Mouse (Mus musculus) testis, postnatal 14 days (tissue): ENCODE measurements around the gene Pdzd7.
A peak's percentile ranks its signal among the peaks of the same experiment; 100 is the strongest.

Experiments
- DNase-seq: peaks from one replicate; pipeline ENCODE4 v3.0.0; 2021; ENCODE audit warnings: low spot score

The Pdzd7 gene

DNA sequence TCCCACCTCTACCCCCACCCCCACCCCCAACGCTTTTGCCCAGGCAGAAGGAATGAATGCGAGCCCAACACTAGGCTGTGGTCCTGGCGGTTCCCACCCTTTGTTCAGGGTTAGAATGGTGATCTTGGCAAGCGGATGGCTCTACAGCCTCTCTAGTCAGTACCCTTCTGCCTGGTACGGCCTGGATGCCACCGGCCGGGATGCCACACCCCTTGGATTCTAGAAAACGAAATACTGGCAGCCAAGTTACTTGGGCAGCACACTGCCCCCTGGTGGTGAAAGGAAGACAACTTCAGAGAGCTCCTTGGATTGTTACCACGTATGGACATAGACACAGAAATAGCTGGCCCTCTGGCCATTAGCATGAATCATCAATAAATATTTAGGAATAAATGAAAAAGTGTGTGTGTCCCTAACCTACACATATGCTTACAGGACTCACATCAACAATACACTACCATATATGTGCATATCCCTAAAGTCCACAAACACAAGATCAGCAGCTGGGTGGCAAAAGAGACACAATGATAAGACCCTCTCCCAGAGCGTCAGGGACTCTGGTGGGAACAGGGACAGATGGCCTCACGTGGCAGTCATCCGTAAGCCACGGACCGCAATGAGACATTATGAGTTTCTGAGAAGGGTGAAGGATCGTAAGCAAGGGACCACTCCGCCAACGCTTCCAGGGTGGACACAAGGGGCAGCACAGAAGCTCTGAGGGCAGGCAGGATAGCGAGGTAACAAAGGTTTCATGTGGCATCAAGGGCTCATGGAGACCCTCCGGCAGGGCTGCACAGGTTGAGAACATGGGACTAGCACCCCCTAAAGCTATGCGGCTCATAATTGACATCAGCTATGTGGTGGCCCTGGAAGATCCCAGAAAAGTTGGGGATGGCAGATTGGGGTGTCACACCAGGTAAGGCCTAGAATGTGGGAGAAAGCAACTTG, 14.5 kb downstream of the Pdzd7 start:
- DNase-seq, result peak; percentile 78

DNA sequence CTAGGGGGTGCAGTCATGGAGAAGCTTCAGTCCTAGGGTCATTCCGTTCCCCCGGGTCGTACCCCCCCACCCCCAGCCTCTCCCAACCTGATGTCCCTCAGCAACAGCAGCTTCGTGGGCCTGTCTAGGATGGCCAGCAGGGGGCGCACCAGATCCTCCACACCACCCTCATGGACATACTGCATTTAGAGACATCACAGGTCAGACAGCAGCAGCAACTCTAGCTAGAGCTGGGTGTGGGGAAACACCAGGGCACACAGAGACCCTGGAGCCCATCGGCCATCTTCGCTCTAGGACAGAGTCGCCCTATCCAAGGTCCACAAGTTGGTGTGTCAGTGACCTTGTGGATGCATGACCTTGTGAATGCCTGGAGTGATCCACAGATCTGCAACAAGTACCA, 15.4 kb downstream of the Pdzd7 start:
- DNase-seq, result no peak

GRCm38 (mm10) chr19:45029571-45029970, 15.9 kb downstream of the Pdzd7 start:
- DNase-seq, result no peak

DNA sequence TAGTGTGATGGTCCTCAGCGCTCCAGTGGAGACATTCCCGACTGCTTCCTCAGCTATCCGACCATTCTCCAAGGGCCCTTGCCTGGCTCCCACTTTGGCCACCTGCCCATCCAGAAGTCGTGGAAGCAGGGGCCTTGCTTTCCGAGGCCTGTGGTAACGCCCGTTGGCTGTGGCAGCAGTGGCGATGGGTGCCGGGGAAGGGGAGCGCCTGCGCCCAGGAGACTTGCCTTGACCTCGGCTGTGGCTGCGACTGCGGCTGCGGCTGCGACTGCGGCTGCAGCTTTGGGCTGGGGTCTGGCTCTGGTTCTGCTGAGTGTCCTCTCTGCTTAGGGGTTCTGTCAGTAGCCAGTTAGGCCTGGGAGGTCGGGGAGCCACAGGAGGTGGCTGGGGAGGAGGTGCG, 16.8 kb downstream of the Pdzd7 start:
- DNase-seq, result no peak

DNA sequence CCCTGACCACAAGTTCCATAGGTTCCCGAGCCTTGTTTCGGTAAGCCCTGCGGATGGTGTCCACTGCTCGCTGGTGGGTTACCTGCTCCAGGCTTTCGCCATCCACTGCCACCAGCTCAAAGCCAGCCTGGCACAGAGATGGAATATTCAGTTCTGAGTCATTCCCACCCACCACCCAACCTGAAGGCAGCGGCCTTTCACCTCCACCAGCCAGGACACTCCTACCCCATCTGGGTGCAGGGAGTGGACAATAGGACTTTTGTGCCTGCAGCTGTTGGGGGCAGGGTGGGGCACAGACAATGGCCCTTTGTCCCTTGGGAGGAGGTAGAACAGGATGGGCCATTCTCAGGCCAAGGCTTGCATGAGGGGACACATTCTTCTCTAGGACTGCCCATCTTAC, 17.7 kb downstream of the Pdzd7 start:
- DNase-seq, result peak; percentile 76

DNA sequence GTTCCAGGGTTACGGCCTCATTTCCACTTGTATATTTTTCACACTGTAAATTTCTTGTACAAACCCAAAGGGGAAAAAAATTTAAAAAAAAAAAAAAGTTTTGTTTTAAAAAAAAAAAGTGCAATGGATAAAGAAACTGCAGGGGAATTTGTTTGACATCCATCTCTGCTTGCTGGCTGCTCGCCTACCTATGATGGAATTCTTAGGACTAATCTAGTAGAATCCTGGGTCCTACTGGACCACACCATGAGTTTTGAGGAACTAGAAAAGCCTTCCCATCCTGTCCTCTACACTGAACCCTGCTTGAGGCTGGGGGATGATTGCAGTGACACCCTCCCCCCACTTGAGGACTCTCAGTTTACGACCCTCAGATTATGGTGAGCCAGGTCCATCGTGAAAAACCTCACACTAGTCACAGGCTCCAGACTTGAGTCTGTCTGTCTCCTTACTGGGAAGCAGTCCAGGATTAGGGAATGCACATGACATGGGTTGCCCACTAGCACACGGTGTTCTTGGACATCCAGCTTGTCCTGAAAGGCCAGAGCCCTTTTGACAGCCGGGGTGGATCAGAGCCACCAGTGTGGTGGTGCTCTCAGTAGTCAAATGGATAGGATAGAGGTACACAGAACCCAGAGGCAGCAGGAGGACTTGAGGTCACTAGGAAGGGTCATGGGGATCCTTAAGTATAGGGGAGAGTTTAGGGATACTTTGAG, 18.4 kb downstream of the Pdzd7 start:
- no peak for DNase-seq

DNA sequence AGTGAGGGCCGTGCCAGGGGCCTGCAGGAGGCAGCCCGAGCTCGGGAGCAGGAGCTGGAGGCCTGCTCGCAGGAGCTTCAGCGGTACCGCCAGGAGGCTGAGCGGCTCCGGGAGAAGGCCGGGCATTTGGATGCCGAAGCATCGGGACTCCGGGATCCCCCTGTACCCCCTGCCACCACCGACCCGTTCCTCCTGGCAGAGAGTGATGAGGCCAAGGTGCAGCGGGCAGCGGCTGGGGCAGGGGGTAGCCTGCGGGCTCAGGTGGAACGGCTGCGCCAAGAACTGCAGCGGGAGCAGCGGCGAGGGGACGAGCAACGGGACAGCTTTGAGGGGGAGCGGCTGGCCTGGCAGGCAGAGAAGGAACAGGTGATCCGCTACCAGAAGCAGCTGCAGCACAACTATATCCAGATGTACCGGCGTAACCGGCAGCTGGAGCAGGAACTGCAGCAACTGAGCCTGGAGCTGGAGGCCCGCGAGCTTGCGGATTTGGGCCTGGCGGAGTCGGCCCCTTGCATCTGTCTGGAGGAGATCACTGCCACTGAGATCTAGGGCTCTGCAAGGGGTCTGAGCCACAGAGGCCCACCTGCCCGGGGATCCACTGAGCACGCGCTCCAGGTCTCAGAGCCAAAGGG, 19.5 kb downstream of the Pdzd7 start:
- DNase-seq, result no peak

GRCm38 (mm10) chr19:45024775-45025174, 20.7 kb downstream of the Pdzd7 start:
- no peak for DNase-seq

DNA sequence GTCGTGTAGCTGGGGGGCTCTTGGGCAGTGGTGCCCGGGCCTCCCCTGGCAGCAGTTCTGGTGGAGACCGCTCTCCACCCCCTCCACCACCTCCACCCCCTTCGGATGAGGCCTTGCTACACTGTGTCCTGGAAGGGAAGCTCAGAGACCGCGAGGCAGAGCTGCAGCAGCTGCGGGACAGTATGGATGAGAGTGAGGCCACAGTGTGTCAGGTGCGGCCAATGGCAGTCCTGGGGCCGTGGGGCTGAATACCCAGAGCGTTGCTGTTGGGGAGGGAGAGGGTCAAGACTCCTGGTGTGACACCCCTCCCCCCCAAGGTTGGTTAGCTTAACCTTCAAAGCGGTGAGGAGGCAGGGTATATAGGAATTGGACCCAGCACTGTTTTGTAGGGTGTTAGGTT, 21.5 kb downstream of the Pdzd7 start:
- DNase-seq, result peak; percentile 67

GRCm38 (mm10) chr19:45021362-45021761, 24.2 kb downstream of the Pdzd7 start:
- DNase-seq, result no peak

DNA sequence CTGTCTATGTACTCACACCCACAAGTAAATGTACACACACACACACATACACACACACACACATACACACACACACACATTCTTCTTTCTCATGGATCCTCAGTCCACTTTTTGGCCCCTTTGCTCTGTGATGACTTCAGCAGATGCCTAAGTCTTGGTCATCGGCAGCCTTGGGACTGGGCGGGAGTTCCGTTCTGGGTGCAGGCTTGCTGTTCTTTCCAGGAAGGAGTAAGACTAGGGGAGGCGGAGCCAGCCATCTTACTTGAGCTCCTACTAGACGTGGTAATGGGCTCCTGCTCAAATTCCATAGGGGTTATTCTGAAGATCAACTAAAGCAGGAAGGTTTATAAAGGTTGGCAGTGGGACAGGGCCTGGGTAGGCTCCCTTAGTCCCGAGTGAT, 25.2 kb downstream of the Pdzd7 start:
- no peak for DNase-seq

GRCm38 (mm10) chr19:45018351-45018831, 27.1 kb downstream of the Pdzd7 start:
- DNase-seq, result no peak

DNA sequence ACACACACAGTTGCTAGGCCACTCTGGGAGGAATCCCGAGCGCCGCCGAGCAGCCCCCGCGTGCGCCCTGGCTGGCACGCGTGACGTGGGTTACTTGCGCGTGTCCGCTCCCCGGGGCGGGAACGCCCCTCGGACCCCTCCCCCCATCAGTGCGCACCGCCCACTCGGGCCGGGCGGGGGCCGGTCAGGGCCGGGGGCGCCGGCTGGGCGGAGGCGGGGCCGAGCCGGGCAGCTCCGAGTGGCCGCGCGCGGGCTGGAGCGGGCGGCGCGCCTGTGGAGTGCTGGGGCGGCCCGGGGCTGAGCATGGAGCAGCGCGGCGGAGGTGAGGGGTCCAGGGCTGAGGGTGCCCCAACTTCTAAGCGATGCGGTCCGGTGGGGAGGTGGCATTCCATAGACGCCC, 27.6 kb downstream of the Pdzd7 start:
- DNase-seq, result peak; percentile 85

GRCm38 (mm10) chr19:45017216-45017771, 28.2 kb downstream of the Pdzd7 start:
- peak; percentile 83 for DNase-seq

- DNase-seq, result peak; percentile 84
These were observed 28.9 kb downstream of the Pdzd7 start for GRCm38 (mm10) chr19:45016341-45017215.

GRCm38 (mm10) chr19:45015518-45016281, 29.8 kb downstream of the Pdzd7 start:
- peak; percentile 67 for DNase-seq

- DNase-seq, result no peak
These were observed 30.5 kb downstream of the Pdzd7 start for GRCm38 (mm10) chr19:45014981-45015402.

DNA sequence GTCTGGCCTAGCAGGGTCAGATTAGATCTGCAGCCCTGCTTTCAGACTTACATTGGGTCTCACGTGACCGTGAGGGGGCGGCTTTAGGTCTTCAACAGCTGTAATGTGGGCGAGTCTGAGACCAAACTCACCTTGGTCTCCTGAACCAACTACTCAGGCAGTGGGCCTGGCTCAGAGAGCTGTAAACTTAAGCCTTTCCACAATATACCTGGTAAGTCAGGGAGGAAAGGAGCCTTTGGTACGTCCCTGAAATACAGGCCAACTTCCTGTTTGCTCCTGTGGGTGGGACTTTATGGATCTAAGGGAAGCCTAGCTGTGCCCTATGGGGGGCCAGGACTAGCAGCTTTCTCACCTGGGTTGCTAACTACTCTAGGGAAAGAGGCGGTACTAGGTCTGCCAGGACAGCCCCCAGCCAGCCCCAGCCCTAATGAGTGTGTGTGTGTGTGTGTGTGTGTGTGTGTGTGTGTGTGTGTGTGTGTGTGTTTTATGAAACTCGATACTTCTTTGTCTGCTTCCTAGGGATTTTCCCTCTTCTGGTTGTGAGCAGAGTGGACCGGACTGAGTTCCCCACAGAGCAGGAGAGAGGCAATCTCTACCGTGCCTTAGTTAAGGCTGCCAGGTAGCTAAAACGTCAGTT, 31.1 kb downstream of the Pdzd7 start, which contains the start of gene Lzts2:
Gene Lzts2, plus strand, starts transcription at position 80 of the 637 bp plus-strand sequence.
- no peak for DNase-seq

DNA sequence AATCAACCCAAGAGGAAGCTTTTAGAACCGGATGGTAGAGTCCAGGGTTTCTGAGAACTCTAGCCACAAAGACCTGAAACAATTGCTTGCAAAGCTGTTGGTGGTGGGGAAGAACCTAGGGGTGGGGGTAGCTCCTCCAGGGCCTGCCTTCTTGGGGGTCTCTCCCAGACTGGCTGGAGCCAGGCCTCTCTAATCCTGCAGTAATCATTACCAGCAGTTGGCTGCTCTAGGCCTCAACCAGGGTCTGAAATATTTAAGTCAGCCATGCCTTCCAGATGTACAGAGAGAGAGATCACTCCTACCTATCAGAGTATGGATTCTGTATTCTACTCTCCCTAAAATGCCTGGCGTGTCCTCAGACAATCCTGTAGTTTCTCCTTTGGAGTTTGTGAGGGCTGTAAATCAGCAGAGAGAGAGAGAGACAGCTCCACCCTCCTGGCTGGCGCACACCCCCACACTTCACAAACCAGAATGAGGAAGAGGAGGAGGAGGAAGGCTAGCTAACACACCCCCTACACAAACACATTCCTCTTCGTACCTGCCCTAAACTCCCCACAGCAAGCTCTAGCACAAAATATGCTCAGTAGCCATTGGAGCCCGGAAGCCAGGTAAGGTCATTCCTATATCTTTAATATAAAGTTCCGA, 31.8 kb downstream of the Pdzd7 start:
- DNase-seq, result no peak
